Mouse (Mus musculus) forebrain, embryonic 11.5 days (tissue): ENCODE data around the gene Cfap97d1. TPM values are rescaled to one million over a fixed set of nuclear protein-coding genes. Genes with fewer than 3 reads are reported as not detected.
A peak's percentile ranks its signal among the peaks of the same experiment; 100 is the strongest.

Experiments
- ATAC-seq: fragments of 200-750 bp; cut with Nextera tagmentation; replicated peaks from 2 replicates; pipeline ENCODE4 v1.8.0; 2017; ENCODE audit warnings: moderate TSS enrichment; ENCODE audit not compliant: low FRiP score
- DNase-seq: peaks from one replicate; pipeline ENCODE4 v3.0.0-alpha.2; 2017; ENCODE audit warnings: low spot score
- H3K27ac ChIP-seq: fragments of 300-500 bp; sonication (generic); 2 replicates; pipeline ENCODE4 v1.5.1; 2014; ENCODE audit warnings: low read depth, low read length
- H3K27me3 ChIP-seq: fragments of 300-500 bp; sonication (generic); 2 replicates; pipeline ENCODE4 v1.6.1; 2014; ENCODE audit warnings: mild to moderate bottlenecking, low read length, mixed read lengths; ENCODE audit not compliant: control insufficient read depth, insufficient read depth
- H3K36me3 ChIP-seq: fragments of 300-500 bp; sonication (generic); 2 replicates; pipeline ENCODE4 v1.6.1; 2014; ENCODE audit warnings: mild to moderate bottlenecking, low read length, moderate library complexity, mixed read lengths; ENCODE audit not compliant: control insufficient read depth, insufficient read depth
- H3K4me1 ChIP-seq: fragments of 300-500 bp; sonication (generic); replicated peaks from 2 replicates; pipeline ENCODE4 v1.6.1; 2014; ENCODE audit warnings: low read length, mixed read lengths; ENCODE audit not compliant: control insufficient read depth, insufficient read depth
- H3K4me2 ChIP-seq: fragments of 300-500 bp; sonication (generic); 2 replicates; pipeline ENCODE4 v1.6.1; 2014; ENCODE audit warnings: low read depth, mild to moderate bottlenecking, low read length, moderate library complexity, mixed read lengths; ENCODE audit not compliant: severe bottlenecking
- H3K4me3 ChIP-seq: fragments of 300-500 bp; sonication (generic); 2 replicates; pipeline ENCODE4 v1.5.1; 2014; ENCODE audit warnings: low read depth, low read length
- H3K9ac ChIP-seq: fragments of 300-500 bp; sonication (generic); 2 replicates; pipeline ENCODE4 v1.6.1; 2014; ENCODE audit warnings: low read length
- H3K9me3 ChIP-seq: fragments of 300-500 bp; sonication (generic); 2 replicates; pipeline ENCODE4 v1.6.1; 2016; ENCODE audit warnings: low read length, mixed read lengths; ENCODE audit not compliant: control insufficient read depth
- WGBS: fragments of 180-500 bp; shearing (Covaris S2); extraction: QIAGEN DNeasy Blood & Tissue Kit; methylation state at CpG from one replicate; pipeline ENCODE4 v1.1.7; 2014; 5-methylcytosine and 5-hydroxymethylcytosine counted together
- polyA plus RNA-seq: library from polyadenylated mRNA; unstranded; fragments of >200 nt; fragmentation: Nextera tagmentation; extraction: Ambion mirVana; gene quantifications from 2 replicates; pipeline ENCODE4 v1.2.1, GENCODE M21; 2014

Gene Cfap97d1
- polyA plus RNA-seq, 1 experiment from 2014 or later: not detected

DNA sequence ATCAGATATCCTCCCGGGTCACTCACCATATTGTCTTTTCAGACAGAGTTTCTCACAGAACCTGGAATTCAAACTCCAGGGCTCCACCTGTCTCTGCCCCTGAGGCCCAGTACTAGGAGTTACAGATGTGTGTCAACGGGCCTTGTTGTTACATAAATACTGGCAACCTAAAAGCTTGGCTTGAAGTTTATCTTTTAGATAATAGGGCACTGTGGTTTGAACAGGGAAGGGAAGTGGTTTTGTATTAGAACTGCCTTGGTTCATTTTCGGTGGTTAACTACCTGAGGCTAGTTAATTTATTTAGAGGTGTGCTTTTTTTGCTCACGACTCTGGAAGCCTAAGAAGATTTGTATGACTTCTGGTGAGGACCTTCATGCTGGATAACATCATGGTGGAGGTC, 30.6 kb upstream of the Cfap97d1 start:
- Histone ChIP-seq H3K9ac (no peak overlapping the region), H3K27ac (no peak overlapping the region), H3K4me3 (no peak overlapping the region), H3K36me3 (no peaks in the 10 kb centered on the region), H3K9me3 (no peaks in the 10 kb centered on the region), H3K4me1 (peaks cover 10% of the 10 kb centered on the region; the same call in 1 of the 2 replicates), H3K27me3 (peaks cover 3% of the 10 kb centered on the region), H3K4me2 (no peak overlapping the region)
- WGBS: 75% methylated on average over 4 of the region's 4 CpGs
- DNase-seq: no peak
- no peak for ATAC-seq

DNA sequence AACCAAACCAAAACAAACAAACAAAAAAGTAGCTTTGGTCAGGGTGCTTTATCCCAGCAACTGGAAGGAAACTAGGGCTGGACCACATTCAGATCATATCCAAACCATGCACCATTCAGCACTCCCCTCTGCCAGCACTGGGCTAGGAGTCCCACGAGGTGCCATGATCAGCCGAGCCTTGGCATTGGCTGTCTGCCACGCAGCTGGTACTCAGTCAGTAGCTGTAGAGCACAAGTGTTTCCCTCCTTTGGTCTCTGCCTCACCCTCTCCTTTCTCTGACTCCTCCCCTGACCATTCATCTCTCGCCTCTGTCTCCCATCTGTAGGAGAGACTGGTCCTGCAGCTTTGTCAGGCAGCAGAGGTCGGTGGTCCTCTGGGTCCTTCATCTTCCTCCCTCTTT, 26.6 kb upstream of the Cfap97d1 start:
- Histone ChIP-seq H3K36me3 (no peaks in the 10 kb centered on the region), H3K27ac (no peak overlapping the region), H3K9me3 (no peaks in the 10 kb centered on the region), H3K9ac (no peak overlapping the region), H3K4me3 (no peak overlapping the region), H3K4me1 (peaks cover 7% of the 10 kb centered on the region; the same call in 1 of the 2 replicates), H3K4me2 (no peak overlapping the region), H3K27me3 (peaks cover 17% of the 10 kb centered on the region; the same call in 1 of the 2 replicates)
- DNase-seq: no peak
- ATAC-seq: no peak
- WGBS: 76% methylated on average over 5 of the region's 5 CpGs

DNA sequence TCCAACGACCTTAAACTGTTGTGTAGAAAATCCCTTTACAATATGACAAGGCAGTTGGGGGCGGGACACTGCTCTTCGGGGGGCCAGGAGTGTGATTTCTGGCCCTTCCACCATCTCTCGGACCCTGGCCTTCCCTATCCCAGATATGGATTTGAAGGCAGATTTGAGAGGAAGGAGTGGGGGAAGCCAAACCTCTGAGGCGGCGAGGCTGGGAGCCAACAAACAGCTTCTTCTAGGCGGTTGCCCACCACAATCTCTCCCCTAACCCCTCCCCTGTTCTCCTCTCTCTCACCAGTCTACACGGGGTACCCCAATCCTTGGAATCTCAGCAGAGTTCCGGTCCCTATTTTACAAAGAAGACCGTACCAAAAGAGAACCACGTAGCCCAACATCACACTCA, 21.0 kb upstream of the Cfap97d1 start:
- Histone ChIP-seq H3K27ac (no peak overlapping the region), H3K4me1 (peaks cover 4% of the 10 kb centered on the region; the same call in 1 of the 2 replicates), H3K36me3 (no peaks in the 10 kb centered on the region), H3K4me2 (peak overlapping the region; percentile 93), H3K9me3 (no peaks in the 10 kb centered on the region), H3K9ac (no peak overlapping the region), H3K27me3 (peaks cover 58% of the 10 kb centered on the region), H3K4me3 (peak overlapping the region; percentile 51)
- WGBS: 5% methylated on average over 11 of the region's 11 CpGs
- DNase-seq (no peak), ATAC-seq (no peak)

DNA sequence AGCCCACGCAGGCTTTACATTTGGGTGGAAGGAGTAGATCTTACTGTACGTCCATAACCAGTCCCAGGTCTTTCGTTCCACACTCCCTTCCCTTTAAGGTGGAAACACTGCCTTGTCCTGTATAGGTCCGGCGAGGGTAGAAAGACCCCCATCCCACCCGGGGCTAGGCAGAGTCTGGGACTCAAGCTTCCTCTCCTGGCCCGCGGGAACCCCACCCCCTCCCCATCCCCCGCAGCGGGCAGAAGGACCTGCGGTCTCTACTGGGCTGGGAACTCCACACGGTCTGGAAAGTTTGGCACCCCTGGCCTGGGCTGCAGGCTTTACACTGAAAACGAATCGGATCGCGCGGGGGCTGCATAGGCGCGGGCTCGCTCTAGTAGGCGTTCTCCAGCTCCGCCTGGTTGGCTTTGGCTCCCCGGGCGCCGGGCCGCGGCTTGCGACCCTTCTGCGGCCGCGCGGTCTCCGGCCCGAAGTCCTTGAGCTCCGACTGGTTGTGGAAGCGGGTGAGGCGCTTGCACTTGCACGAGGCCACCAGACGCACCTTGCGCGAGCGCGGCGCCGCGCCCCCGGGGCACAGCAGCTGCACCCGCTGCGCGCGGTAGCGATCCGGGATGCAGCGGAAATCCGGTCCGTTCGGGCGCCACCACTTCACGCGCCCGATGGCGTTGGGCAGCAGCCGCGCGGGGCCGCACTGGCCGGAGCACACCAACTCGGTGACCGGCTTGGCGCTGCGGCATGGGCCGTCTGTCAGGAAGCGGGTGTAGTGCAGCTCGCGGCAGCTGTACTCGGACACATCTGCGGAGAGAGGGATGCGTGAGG, 20.4 kb upstream of the Cfap97d1 start:
- peak overlapping the region; percentile 59 for H3K9ac ChIP-seq
- peak; percentile 77 for DNase-seq

DNA sequence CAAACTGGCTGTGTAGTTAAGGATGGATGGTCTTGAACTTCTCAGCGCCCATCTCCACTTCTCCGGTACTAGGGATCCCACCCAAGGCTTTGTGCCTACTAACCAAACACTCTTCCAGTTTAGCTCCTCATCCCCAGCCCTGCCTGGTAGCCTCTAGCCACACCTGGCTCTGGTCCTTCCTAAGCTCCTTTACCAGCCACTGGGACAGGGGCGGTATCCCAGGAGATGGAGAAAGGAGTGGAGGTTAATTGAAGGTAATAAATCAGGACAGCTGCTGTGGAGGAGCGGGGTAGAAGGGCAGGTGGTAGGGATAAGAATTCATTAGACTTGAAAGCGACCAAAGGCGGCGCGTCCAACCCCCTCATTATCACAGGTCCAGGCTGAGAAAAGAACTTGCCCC, 19.4 kb upstream of the Cfap97d1 start:
- ATAC-seq (no peak), DNase-seq (no peak)
- H3K4me3 ChIP-seq: no peak overlapping the region
- WGBS: 2% methylated on average over 8 of the region's 8 CpGs
- H3K27ac ChIP-seq: no peak overlapping the region
- no peak overlapping the region for H3K4me2 ChIP-seq
- H3K9ac ChIP-seq: no peak overlapping the region
- peaks cover 58% of the 10 kb centered on the region for H3K27me3 ChIP-seq
- H3K4me1 ChIP-seq: peaks cover 4% of the 10 kb centered on the region; the same call in 1 of the 2 replicates
- no peaks in the 10 kb centered on the region for H3K36me3 ChIP-seq
- no peaks in the 10 kb centered on the region for H3K9me3 ChIP-seq

More for the DNA sequence above, 20.4 kb upstream of the Cfap97d1 start:
- ATAC-seq: peak; percentile 24; the same call in 1 of the 2 replicates
- Histone ChIP-seq H3K4me3 (peak overlapping the region; percentile 51), H3K27me3 (peaks cover 58% of the 10 kb centered on the region), H3K9me3 (no peaks in the 10 kb centered on the region), H3K4me1 (peaks cover 4% of the 10 kb centered on the region; the same call in 1 of the 2 replicates), H3K4me2 (peak overlapping the region; percentile 93), H3K36me3 (no peaks in the 10 kb centered on the region), H3K27ac (no peak overlapping the region)
- under 1% methylated on average over 78 of the region's 78 CpGs for WGBS

DNA sequence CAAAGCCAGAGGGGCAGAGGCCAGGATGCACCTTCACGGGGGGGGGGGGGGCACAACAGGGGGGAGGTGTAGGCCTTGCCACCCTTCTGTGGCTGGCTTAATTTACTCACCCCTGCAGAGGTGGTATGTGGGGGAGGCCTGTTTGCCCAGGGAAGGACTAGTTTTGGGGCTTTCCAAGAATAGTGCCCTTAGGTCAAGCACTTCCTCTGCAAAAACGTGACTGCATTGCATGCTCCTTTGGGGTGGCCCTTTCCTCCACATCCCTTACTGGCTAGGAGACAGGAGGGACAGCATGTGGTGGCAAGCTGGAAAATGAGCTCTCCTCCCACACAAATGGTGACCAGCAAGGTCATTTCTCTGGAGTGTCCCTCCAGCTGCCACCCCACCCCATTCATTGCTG, 18.5 kb upstream of the Cfap97d1 start:
- H3K36me3 ChIP-seq: no peaks in the 10 kb centered on the region
- H3K4me3 ChIP-seq: no peak overlapping the region
- DNase-seq (no peak), ATAC-seq (no peak)
- no peaks in the 10 kb centered on the region for H3K9me3 ChIP-seq
- WGBS: 15% methylated on average over 2 of the region's 2 CpGs
- no peak overlapping the region for H3K27ac ChIP-seq
- peaks cover 4% of the 10 kb centered on the region; the same call in 1 of the 2 replicates for H3K4me1 ChIP-seq
- no peak overlapping the region for H3K4me2 ChIP-seq
- peaks cover 58% of the 10 kb centered on the region for H3K27me3 ChIP-seq
- no peak overlapping the region for H3K9ac ChIP-seq

DNA sequence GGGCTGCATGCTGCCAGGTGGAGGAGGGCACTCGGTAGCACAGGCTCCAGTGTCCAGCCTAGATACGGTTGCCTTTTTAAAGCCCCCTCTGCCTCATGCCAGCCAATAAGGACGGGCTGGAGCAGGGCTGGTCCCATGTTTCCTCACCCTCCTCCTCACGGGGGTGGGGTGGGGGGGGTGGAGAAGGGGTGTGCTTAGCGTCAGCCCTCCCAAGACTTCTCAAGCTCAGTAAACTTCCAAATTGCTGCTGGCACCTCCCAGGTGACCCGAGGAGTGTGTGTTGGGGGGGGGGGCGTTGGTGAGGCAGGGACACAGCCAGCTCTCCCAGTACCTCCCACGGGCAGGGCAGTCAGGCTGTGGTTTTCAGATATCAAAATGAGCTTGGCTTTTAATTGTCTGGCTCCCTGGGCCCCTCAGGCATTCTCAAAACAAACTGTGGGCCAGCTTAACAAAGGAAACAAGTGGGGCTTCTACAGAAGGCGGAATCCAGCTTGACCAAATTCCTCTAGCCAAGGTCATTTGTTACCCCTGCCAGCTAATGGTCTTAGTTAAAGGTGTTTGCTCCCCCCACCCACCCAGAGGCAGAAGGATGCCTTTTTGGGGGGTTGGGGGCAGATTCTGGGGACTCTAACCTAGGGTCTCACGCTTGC, 17.0 kb upstream of the Cfap97d1 start, which contains the start of gene Sost:
Gene Sost (minus strand): TSS at position 51 of the 650 bp plus-strand sequence.
- Histone ChIP-seq H3K4me3 (no peak within 1 kb of the TSS), H3K36me3 (no peaks in the 10 kb centered on the region), H3K27me3 (peaks cover 45% of the 10 kb centered on the region), H3K9me3 (no peaks in the 10 kb centered on the region), H3K4me1 (peaks cover 4% of the 10 kb centered on the region; the same call in 1 of the 2 replicates), H3K4me2 (no peak within 1 kb of the TSS), H3K27ac (no peak within 1 kb of the TSS), H3K9ac (no peak within 1 kb of the TSS)
- DNase-seq (no peak), ATAC-seq (no peak)
- WGBS: 18% methylated on average over 10 of the region's 10 CpGs

DNA sequence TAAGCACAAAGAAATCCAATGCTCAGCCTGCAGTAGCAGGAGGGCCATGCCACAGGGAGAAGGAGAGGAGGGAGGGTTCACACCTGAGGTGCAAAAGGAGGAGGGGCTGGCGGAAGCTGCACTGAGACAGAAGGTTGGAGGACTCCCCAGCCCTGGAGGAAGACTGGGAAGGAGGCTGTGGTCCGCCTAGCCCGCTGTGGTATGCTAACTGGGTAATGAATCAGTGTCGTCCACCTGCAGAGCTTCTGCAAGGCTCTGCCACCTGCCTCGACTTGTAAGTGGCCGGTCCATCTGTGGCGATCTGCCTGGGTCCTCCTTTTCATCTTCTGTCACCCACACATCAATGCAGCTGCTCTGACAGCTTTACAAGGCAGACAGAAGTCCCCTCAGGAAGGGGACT, 15.8 kb upstream of the Cfap97d1 start:
- Histone ChIP-seq H3K27me3 (peaks cover 34% of the 10 kb centered on the region), H3K4me1 (peaks cover 4% of the 10 kb centered on the region; the same call in 1 of the 2 replicates), H3K36me3 (no peaks in the 10 kb centered on the region), H3K4me2 (no peak overlapping the region), H3K9me3 (no peaks in the 10 kb centered on the region), H3K9ac (no peak overlapping the region), H3K27ac (no peak overlapping the region), H3K4me3 (no peak overlapping the region)
- ATAC-seq (0 out of 2 replicates have a peak, but pooled peaks have one; percentile 21), DNase-seq (no peak)
- WGBS: 13% methylated on average over 7 of the region's 7 CpGs
